Comparison of ENCODE assay signal across 8 mouse cellular contexts in genomic region chr2:70509021-70509632, GRCm38 (mm10). TPM values are rescaled to one million over a fixed set of nuclear protein-coding genes. Genes with fewer than 3 reads are reported as not detected.
DNase-seq lines count a peak whose midpoint lies in the region; ATAC-seq lines count a peak whose summit lies in the region.

No protein-coding gene starts in this region.

- H3K4me1 ChIP-seq in intestine, embryonic 14.5 days (replicated peaks; ENCODE audit: control insufficient read depth, insufficient read depth, low read length), result peaks cover 12% of the 10 kb centered on the region

- peak overlapping the region; percentile 41 for H3K9ac ChIP-seq in intestine, embryonic 14.5 days (ENCODE audit: low read length)

- 2% methylated on average over 53 of the region's 56 CpGs for WGBS in intestine, embryonic 14.5 days

- peak overlapping the region; percentile 48 for H3K4me3 ChIP-seq in intestine, embryonic 14.5 days (ENCODE audit: low read depth, low read length)

- ATAC-seq in intestine, embryonic 14.5 days (replicated peaks; ENCODE audit: low FRiP score, low TSS enrichment, low read depth), result peak; percentile 97
- ATAC-seq in megakaryocyte progenitor cell, adult 5-6 weeks (replicated peaks; ENCODE audit: poor library complexity), result peak; percentile 73

- H3K27me3 ChIP-seq in intestine, embryonic 14.5 days (replicated peaks; ENCODE audit: control insufficient read depth, insufficient read depth, low read length), result no peaks in the 10 kb centered on the region

- no peak overlapping the region for H3K27ac ChIP-seq in intestine, embryonic 14.5 days (ENCODE audit: low read depth)

- peak overlapping the region; percentile 74 for H3K4me2 ChIP-seq in intestine, embryonic 14.5 days (ENCODE audit: low read length)

- H3K9me3 ChIP-seq in intestine, embryonic 14.5 days (ENCODE audit: control insufficient read depth, low read length), result 0 out of 2 replicates have a peak, but pooled peaks cover 2% of the 10 kb centered on the region

- intact Hi-C loops in left cerebral cortex, postnatal 14 days (cut with DNase I), result no loop called here

- DNase-seq in adrenal gland, adult 8-10 months, result peak; percentile 78
- peak; percentile 92 for DNase-seq in embryo, embryonic 10 days (ENCODE audit: low spot score)
- peak; percentile 60 for DNase-seq in gastrocnemius, postnatal 25 days
- peak; percentile 90 for DNase-seq in intestine, embryonic 14.5 days (ENCODE audit: low spot score)
- peak; percentile 58 to 64 for DNase-seq in left cerebral cortex, postnatal 14 days (ENCODE audit: low spot score in 2 of 2)
- DNase-seq in right cerebral cortex, postnatal 25 days, result peak; percentile 52
- no peak for DNase-seq in c-Kit-positive CD71-positive TER-119-positive erythroid progenitor cells, embryonic 14.5 days (ENCODE audit: low spot score)

- no peaks in the 10 kb centered on the region for H3K36me3 ChIP-seq in intestine, embryonic 14.5 days (ENCODE audit: control insufficient read depth, insufficient read depth, low read length)

RNA-seq across cellular contexts. Expression of gene Erich2, which starts 0.5 kb away (rescaled TPM):
- under 1 TPM; 0.28 to 0.68 (median 0.38) TPM for total RNA-seq in adrenal gland, adult 8-10 months (2022)
- not detected for total RNA-seq in gastrocnemius, postnatal 25 days (2021)
- polyA plus RNA-seq in intestine, embryonic 14.5 days (2014; fragmentation: Nextera tagmentation; extraction: Ambion mirVana), result 0.88 and 1.9 TPM in 2 replicates
- 1 to 10 TPM; 1.0 to 1.1 TPM for total RNA-seq in left cerebral cortex, postnatal 14 days (2021)
- total RNA-seq in megakaryocyte progenitor cell, adult 5-6 weeks (2015), result not detected in 2 replicates
- not detected in 2 replicates for total RNA-seq in megakaryocyte progenitor cell, adult 5-6 weeks (2017)

RNA-seq across cellular contexts. Expression of gene Sp5, which starts 34.4 kb away (rescaled TPM):
- 1 to 10 TPM; 2.9 to 3.6 (median 3.4) TPM for total RNA-seq in adrenal gland, adult 8-10 months (2022)
- total RNA-seq in gastrocnemius, postnatal 25 days (2021), result not detected
- 0.60 and 0.90 TPM in 2 replicates for polyA plus RNA-seq in intestine, embryonic 14.5 days (2014; fragmentation: Nextera tagmentation; extraction: Ambion mirVana)
- 1 to 10 TPM in 1 of 2 experiments, under 1 TPM in 1; 0.97 to 1.1 TPM for total RNA-seq in left cerebral cortex, postnatal 14 days (2021)
- not detected in 2 replicates for total RNA-seq in megakaryocyte progenitor cell, adult 5-6 weeks (2015)
- total RNA-seq in megakaryocyte progenitor cell, adult 5-6 weeks (2017), result not detected in 2 replicates

RNA-seq across cellular contexts. Expression of gene Gad1, which starts 43.7 kb away (rescaled TPM):
- total RNA-seq in adrenal gland, adult 8-10 months (2022), result 10 to 100 TPM; 12.4 to 20.9 (median 15.5) TPM
- under 1 TPM; 0.19 to 0.74 TPM for total RNA-seq in gastrocnemius, postnatal 25 days (2021)
- 0.16 TPM in 1 of 2 replicates, not detected in the other for polyA plus RNA-seq in intestine, embryonic 14.5 days (2014; fragmentation: Nextera tagmentation; extraction: Ambion mirVana)
- total RNA-seq in left cerebral cortex, postnatal 14 days (2021), result 100 to 1,000 TPM; 228 TPM
- total RNA-seq in megakaryocyte progenitor cell, adult 5-6 weeks (2015), result not detected in 2 replicates
- not detected in 2 replicates for total RNA-seq in megakaryocyte progenitor cell, adult 5-6 weeks (2017)

Comparison
In these comparisons a context has a peak if more than half of its experiments do, and no peak if none do; other contexts are left out.
1. RNA of gene Gad1, which starts 43.7 kb away (total RNA-seq): 228 TPM in left cerebral cortex, postnatal 14 days; 12.4 to 20.9 TPM in adrenal gland, adult 8-10 months, 0.19 to 0.74 TPM in gastrocnemius, postnatal 25 days and not detected in megakaryocyte progenitor cell, adult 5-6 weeks; every median in the first group is over 10 times any median in the second.